In the genomic region with DNA sequence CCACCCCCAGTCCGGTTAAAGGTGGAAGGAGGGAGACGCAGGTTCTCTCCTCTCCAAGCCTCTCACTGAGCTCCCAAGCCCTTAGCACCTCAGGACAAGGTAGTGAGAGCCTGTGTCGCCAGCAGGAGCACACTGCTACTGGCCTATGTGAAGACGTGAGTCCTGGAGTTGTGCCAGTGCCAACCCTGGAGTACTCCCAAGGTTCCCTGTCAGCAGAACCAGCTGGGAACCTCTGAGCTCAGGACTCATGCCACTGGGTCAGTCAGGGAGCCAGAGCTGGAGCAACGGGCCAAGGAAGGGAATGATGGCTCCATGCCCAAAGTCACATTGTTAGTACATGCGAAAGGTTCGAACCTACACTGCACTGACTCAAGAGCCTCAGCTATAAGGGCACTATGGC, we compare ENCODE assay signal across 11 mouse cellular contexts. TPM values are rescaled to one million over a fixed set of nuclear protein-coding genes. Genes with fewer than 3 reads are reported as not detected.
DNase-seq lines count a peak whose midpoint lies in the region; ATAC-seq and TF ChIP-seq lines count a peak whose summit lies in the region.
"Had no signal": no experiment of that assay in that cellular context is flagged by ENCODE, and none has a peak within 500 bp of the region (broad histone marks: within the 10 kb centered on the region; RNA-seq: fewer than 3 reads in every experiment).

No protein-coding gene starts in this region.

- WGBS in kidney, adult 2 months: 56% methylated on average over 7 of the region's 7 CpGs
- 93% methylated on average over 7 of the region's 7 CpGs for WGBS in kidney, embryonic 15.5 days
- WGBS in intestine, embryonic 15.5 days: 86% methylated on average over 7 of the region's 7 CpGs

- no peak overlapping the region for H3K4me2 ChIP-seq in kidney, embryonic 15.5 days
- no peak overlapping the region for H3K4me2 ChIP-seq in intestine, embryonic 15.5 days (replicated peaks)
- H3K4me2 ChIP-seq: liver, embryonic 15.5 days had no signal

- no peak overlapping the region for H3K9ac ChIP-seq in kidney, embryonic 15.5 days
- H3K9ac ChIP-seq in intestine, embryonic 15.5 days: no peak overlapping the region
- H3K9ac ChIP-seq: liver, embryonic 15.5 days had no signal

- H3K4me1 ChIP-seq in kidney, adult 2 months (ENCODE audit: control insufficient read depth, insufficient read depth, low read length): no peaks in the 10 kb centered on the region
- peaks cover 6% of the 10 kb centered on the region; the same call in 1 of the 2 replicates for H3K4me1 ChIP-seq in kidney, embryonic 15.5 days
- no peaks in the 10 kb centered on the region for H3K4me1 ChIP-seq in intestine, embryonic 15.5 days (replicated peaks)

- no peak for ATAC-seq in kidney, embryonic 15.5 days (replicated peaks; ENCODE audit: low FRiP score)
- no peak for ATAC-seq in intestine, embryonic 15.5 days
- ATAC-seq: hindbrain, embryonic 16.5 days had no signal

- no peaks in the 10 kb centered on the region for H3K9me3 ChIP-seq in kidney, embryonic 15.5 days (replicated peaks)
- no peaks in the 10 kb centered on the region for H3K9me3 ChIP-seq in intestine, embryonic 15.5 days
- H3K9me3 ChIP-seq: liver, embryonic 15.5 days had no signal

- H3K27ac ChIP-seq in kidney, adult 2 months (ENCODE audit: insufficient read depth, low read depth, low read length): no peak overlapping the region
- no peak overlapping the region for H3K27ac ChIP-seq in kidney, embryonic 15.5 days
- no peak overlapping the region for H3K27ac ChIP-seq in intestine, embryonic 15.5 days
- H3K27ac ChIP-seq: liver, embryonic 15.5 days had no signal

- TF ChIP-seq POLR2A in kidney, adult 2 months (IDR thresholded peaks at IDR 0.05; ENCODE audit: low read depth, low read length): no peak

- peak; percentile 94 for DNase-seq in kidney, adult 2 months
- peak; percentile 92 for DNase-seq in adrenal gland, postnatal 14 days
- DNase-seq in cerebellum, adult 8-10 months: peak; percentile 78
- DNase-seq in kidney, adult 9 months: peak; percentile 85
- DNase-seq in spleen, postnatal 10 days (ENCODE audit: low spot score in 2 of 2): no peak
- DNase-seq: right cerebral cortex, adult 18-20 months had no signal

- H3K4me3 ChIP-seq in kidney, adult 2 months (ENCODE audit: insufficient read depth, low read depth, low read length): no peak overlapping the region
- H3K4me3 ChIP-seq in kidney, embryonic 15.5 days (replicated peaks): no peak overlapping the region
- no peak overlapping the region for H3K4me3 ChIP-seq in intestine, embryonic 15.5 days (replicated peaks)
- H3K4me3 ChIP-seq: liver, embryonic 15.5 days; megakaryocyte, embryonic 14.5 days had no signal

- H3K27me3 ChIP-seq in kidney, adult 2 months (replicated peaks; ENCODE audit: control insufficient read depth, insufficient read depth, low read length): no peaks in the 10 kb centered on the region
- H3K27me3 ChIP-seq in kidney, embryonic 15.5 days: no peaks in the 10 kb centered on the region
- H3K27me3 ChIP-seq in intestine, embryonic 15.5 days (replicated peaks): no peaks in the 10 kb centered on the region
- H3K27me3 ChIP-seq: liver, embryonic 15.5 days; megakaryocyte, embryonic 14.5 days had no signal

- TF ChIP-seq CTCF in kidney, adult 2 months (conservative IDR thresholded peaks at IDR 0.05; ENCODE audit: insufficient read depth, insufficient read length, low read depth, low read length): no peak

- H3K36me3 ChIP-seq in kidney, adult 2 months (ENCODE audit: control insufficient read depth, insufficient read depth, low read length): no peaks in the 10 kb centered on the region
- H3K36me3 ChIP-seq in kidney, embryonic 15.5 days: peaks cover 72% of the 10 kb centered on the region
- H3K36me3 ChIP-seq in intestine, embryonic 15.5 days: peaks cover 3% of the 10 kb centered on the region; the same call in 1 of the 2 replicates

RNA-seq across cellular contexts. Expression of a gene that starts 22.5 kb away (rescaled TPM):
- 17.7 and 18.8 TPM in 2 replicates for polyA plus RNA-seq in kidney, adult 2 months (2012; rRNA removed)
- polyA plus RNA-seq in kidney, embryonic 15.5 days (2015; fragmentation: Nextera tagmentation; extraction: Ambion mirVana): 35.5 and 39.5 TPM in 2 replicates
- total RNA-seq in adrenal gland, postnatal 14 days (2021): 21.3 and 30.5 TPM in 2 replicates
- polyA plus RNA-seq in intestine, embryonic 15.5 days (2015; fragmentation: Nextera tagmentation; extraction: Ambion mirVana): 20.5 and 23.8 TPM in 2 replicates

RNA-seq across cellular contexts. Expression of a gene that starts 49.3 kb away (rescaled TPM):
- 81.6 and 87.7 TPM in 2 replicates for polyA plus RNA-seq in kidney, adult 2 months (2012; rRNA removed)
- 20.4 and 25.6 TPM in 2 replicates for polyA plus RNA-seq in kidney, embryonic 15.5 days (2015; fragmentation: Nextera tagmentation; extraction: Ambion mirVana)
- 33.2 and 34.9 TPM in 2 replicates for total RNA-seq in adrenal gland, postnatal 14 days (2021)
- 38.2 and 39.6 TPM in 2 replicates for polyA plus RNA-seq in intestine, embryonic 15.5 days (2015; fragmentation: Nextera tagmentation; extraction: Ambion mirVana)

Comparison
In these comparisons a context has a peak if more than half of its experiments do, and no peak if none do; other contexts are left out.
1. DNase-seq: peak in kidney, adult 2 months (single experiment), adrenal gland, postnatal 14 days (single experiment), cerebellum, adult 8-10 months (single experiment) and kidney, adult 9 months (single experiment); none in spleen, postnatal 10 days (0 of 2).